Mouse (Mus musculus): ENCODE measurements around the gene Dcbld2. TPM values are rescaled to one million over a fixed set of nuclear protein-coding genes. Genes with fewer than 3 reads are reported as not detected.
A peak's percentile ranks its signal among the peaks of the same experiment; 100 is the strongest.

The Dcbld2 gene
- total RNA-seq, 2 experiments from 2014 or later, result 10.7 to 11.1 TPM

DNA sequence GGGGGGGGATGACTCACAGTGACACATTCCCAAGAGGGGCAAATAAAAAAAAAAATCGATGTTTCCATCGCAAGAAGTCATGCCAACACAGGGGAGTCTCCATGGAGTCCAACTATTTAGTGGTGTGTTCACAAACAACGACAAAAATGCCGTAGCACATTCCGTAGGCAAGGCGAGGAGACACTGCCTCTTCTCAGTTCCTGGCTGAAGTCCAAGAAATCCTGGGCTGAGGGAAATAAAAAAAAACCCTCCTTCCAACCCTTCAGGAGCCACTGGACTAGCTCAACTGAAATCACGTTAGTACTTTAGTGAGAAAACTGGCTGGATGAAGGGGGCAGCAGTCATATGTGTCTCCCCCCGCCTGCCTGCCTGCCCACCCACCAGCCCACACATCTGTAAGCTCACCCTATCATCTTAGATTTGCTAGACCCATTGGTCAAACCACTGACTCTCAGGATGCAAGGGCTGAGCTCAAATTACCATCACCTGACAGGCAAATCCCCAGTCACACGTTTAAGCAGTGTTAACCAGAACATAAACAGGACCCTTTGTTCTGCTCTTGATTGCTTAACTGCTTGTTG, 104.0 kb downstream of the Dcbld2 start:
- peak overlapping the region; percentile 78 for H3K27ac ChIP-seq
- no peak for TF ChIP-seq CTCF (conservative IDR thresholded peaks at IDR 0.05)
- H3K4me3 ChIP-seq, result peak overlapping the region; percentile 17; the same call in 1 of the 2 replicates
- no peak for DNase-seq (ENCODE audit: low spot score in 2 of 2)

DNA sequence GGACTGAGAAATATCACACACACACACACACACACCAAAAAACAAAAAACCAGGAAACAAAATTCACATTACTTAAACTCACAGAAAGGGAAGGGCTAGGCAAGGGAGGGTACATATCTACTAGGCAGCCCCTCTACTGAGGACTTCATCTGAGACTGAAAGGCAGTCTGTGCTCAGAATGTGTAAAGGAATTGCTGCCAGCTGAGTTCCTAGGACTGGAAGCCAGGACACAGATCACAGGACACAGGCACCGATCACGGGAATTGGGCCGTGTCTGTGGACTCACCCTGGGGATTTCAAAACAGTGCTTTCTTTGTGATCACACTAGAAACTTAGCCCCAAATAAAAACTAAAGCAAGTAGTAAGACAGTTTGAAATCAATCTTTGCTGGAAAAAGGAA, 104.6 kb downstream of the Dcbld2 start:
- no peak for TF ChIP-seq CTCF (conservative IDR thresholded peaks at IDR 0.05)
- Histone ChIP-seq H3K27ac (peak overlapping the region; percentile 78), H3K4me3 (no peak overlapping the region)
- peak in 1 of 2 experiments; percentile 25 for DNase-seq (ENCODE audit: low spot score in 2 of 2)

DNA sequence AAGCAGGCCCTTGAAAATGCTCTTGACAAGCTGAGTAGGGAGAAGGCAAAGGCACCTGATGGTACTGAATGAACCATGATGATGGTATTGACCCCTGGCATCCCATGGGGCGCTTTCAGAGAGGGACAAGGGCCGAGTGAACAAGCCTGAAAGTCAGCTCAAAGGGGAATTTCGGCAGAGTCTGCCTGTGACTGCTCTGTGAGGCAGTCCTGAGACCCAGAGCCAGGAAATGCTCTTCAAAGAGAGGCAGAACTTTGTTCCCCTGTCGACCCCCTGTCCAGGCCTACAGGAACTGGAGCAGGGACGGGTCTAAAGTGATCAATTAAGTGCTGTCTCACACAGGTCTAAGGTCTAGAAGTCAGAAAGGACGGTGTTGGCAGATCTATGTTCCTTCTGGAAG, 105.5 kb downstream of the Dcbld2 start:
- DNase-seq (ENCODE audit: low spot score in 2 of 2), result no peak
- H3K27ac ChIP-seq, result peak overlapping the region; percentile 78
- H3K4me3 ChIP-seq, result no peak overlapping the region
- no peak for TF ChIP-seq CTCF (conservative IDR thresholded peaks at IDR 0.05)

DNA sequence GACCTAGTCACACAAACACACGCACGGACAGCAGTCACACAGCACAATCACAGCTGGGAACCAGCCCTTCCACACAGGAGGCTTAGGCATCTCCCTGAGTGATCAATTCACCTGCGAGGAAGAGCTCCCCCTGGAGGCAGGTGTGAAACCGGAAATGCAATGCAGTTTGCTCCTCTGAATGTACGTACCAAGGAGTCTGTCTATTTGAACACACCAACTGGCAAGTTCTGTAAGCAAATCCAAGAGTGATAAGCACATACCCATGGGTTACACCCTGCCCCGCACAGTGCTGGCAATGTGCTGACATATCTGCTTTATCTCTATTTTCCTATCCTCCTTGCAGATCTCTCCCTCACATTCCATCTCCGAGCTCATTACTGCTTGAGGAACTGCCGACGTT, 106.3 kb downstream of the Dcbld2 start:
- no peak for DNase-seq (ENCODE audit: low spot score in 2 of 2)
- TF ChIP-seq CTCF (conservative IDR thresholded peaks at IDR 0.05), result peak; percentile 75
- Histone ChIP-seq H3K4me3 (no peak overlapping the region), H3K27ac (peak overlapping the region; percentile 78; the same call in 1 of the 2 replicates)

DNA sequence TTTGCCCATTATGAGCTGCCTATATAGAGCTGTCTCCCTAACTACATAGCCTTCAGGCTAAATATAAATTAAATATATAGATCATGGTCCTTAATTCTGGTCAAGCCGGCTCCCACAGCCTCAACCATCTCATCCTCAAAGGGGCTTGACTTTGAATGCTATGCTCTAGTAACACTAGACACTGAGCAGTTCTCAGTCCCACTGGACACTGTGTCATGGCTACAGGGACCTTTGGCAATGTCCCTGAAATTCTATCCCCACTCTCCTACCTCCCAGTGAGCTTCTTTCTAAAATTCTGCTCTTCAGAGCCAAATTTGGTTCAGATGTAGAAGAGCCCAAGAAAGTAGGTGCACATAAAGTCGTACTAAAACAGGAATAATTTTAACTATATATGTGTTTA, 107.9 kb downstream of the Dcbld2 start:
- Histone ChIP-seq H3K4me3 (no peak overlapping the region), H3K27ac (no peak overlapping the region)
- TF ChIP-seq CTCF (conservative IDR thresholded peaks at IDR 0.05), result no peak
- no peak for DNase-seq (ENCODE audit: low spot score in 2 of 2)

DNA sequence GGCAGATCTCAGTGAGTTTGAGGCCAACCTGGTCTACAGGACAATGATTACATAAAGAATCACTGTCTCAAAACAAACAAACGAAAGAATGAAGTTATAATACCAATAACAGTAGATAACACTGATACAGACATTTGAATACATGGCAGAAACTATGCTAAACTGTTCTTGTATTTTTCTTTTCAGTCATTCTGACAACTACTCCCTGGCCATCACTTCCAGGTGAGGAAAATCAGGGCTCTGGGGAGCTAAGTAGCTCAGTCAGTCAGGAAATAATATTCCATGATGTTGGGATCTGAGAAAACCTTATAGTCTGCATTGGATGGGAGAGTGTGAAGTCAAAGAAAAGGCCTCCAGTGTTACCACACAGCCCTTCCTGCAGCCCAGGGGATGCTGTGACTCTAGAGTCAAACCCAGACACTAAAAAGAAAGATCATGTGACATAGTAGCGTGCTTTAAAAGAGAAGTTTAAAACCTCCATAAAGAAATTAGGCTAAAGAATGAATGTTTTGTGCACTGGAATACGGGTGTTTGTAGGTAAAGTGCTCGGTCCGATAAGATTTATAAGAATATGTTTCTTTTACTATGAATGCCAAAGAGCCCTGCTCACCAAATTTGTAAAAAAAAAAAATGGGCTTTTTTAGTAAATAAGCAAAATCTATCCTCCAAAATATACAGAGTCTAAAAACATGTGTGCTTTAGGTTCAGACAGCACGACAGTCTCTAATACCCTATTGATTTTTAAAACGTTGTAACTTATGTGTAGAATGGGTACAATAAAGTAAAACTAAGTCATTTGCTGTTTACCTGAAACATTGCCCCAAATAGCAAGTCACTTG, 108.9 kb downstream of the Dcbld2 start:
- TF ChIP-seq CTCF (conservative IDR thresholded peaks at IDR 0.05), result no peak
- no peak overlapping the region for H3K4me3 ChIP-seq
- no peak overlapping the region for H3K27ac ChIP-seq
- DNase-seq (ENCODE audit: low spot score in 2 of 2), result no peak

Other genes starting within 250 kb of the Dcbld2 start
- gene St3gal6, start 115.8 kb downstream of the Dcbld2 start, total RNA-seq (2021), result 10 to 100 TPM; 13.0 to 17.4 TPM
- not detected for gene Gm813, start 208.5 kb downstream of the Dcbld2 start, total RNA-seq (2021)
- gene E330017A01Rik, start 230.3 kb downstream of the Dcbld2 start, total RNA-seq (2021), result not detected